Mouse (Mus musculus) lung, postnatal 0 days (tissue): Measurements from ENCODE around the gene Dnajb8.

ENCODE experiments used
- CTCF ChIP-seq: IDR thresholded peaks from 2 replicates; pipeline ENCODE4 v1.5.1; 2016; ENCODE audit warnings: antibody characterized with exemption, mild to moderate bottlenecking
- EP300 ChIP-seq: IDR thresholded peaks from 2 replicates; pipeline ENCODE4 v1.6.1; 2016; ENCODE audit warnings: antibody characterized with exemption, mild to moderate bottlenecking, control low read depth

DNA sequence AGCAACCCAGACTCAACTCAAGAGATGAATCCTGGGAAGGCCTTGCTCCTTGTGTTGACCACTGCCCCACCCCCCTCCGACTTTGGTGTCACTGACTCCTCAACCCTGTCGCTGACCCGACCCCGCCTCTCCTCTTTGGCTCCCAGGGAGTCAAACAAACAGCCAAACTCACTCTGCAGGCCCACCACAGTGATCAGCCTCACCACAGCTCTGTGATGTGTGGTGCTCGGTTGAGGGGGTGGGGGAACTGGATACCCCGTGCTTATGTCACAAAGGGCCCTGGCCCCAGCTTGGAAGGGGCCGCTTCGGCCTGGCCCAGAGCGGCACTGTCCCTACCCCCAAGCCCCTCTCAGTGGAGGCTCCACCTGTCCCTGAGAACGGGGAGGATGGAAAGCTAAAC lies at the start of gene Dnajb8:
- no peak for TF ChIP-seq EP300
- no peak for TF ChIP-seq CTCF
